Mouse (Mus musculus) embryo, embryonic 9.5 days (tissue): Measurements from ENCODE around the gene Dnaja2.
A peak's percentile ranks its signal among the peaks of the same experiment; 100 is the strongest.

Experiments
- DNase-seq: peaks from one replicate; pipeline ENCODE4 v3.0.0-alpha.2; 2017; ENCODE audit errors: extremely low spot score

The Dnaja2 gene

GRCm38 (mm10) chr8:85556986-85557600, 1.9 kb upstream of the Dnaja2 start:
- DNase-seq: no peak

DNA sequence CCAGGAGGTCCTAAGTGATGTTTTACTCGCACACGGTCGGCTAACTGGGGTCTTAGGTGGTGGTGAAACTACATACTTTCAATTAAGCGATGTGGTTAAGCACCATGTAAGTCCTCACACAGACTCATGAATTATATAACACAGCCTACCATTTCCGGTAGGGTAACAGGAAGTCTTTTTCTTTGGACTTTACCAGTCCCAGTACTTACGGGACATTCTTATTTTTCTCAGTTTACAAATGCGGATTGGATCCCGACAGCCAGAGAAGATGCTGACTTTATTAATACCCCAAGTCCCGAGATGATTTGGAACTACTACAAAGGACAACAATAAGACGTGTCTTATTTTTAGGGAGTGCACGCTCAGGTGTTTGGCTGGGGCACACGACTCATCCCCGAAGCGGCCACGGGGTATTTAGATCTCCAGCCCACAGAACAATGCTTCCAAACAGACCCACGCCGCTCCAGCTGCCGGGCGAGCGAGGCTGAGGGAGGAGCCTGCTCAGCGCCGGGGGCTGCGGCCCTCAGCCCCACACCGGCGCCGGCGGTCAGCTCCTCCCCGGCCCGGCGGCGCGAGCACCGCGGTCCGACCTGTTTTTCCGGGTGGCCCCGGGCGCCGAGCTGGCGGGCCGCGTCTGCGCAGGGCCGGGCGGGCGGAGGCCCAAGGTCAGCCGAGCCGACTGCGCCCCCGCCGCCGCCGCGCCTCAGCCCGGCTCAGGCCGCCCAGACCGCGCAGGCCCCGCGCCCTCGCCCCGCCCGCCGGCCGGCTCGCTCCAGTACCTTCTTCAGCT, 558 bp downstream of the Dnaja2 start:
- DNase-seq: peak; percentile 25

DNA sequence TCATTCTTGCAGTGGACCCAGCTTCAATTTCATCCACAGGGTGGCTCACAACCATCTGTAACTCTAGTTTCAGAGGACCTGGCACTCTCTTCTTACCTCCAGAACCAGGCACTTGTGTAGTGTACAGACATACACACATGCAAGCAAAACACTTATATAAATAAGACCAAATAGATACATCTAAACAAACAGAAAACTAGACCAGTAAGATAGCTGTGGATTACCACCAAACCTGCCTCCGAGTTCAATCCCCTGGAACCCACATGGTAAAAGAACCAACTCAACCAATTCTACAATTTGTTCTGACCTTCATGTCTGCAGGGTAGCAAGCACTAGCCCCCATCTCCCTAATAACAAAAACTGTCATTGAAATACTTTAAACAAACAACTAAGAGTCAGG, 3.2 kb downstream of the Dnaja2 start:
- no peak for DNase-seq

DNA sequence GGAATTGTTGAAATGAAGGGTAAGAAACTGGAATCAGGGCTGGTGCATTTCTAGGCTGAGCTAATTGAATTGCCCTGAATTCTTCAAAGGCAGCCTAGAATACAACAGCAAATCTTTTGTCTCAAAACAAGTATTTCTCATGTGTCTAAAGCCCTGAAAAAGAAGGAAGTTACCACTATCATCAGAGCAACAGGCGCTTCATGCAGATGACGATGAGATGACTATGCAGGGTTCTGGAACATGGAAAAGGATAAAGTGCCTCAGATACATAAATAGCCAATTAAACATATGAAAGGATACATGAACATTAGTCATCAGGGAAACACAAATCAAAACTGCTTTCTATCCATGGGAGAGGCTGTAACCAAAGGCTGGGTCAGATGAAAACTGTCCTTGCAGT, 18.8 kb downstream of the Dnaja2 start:
- no peak for DNase-seq

GRCm38 (mm10) chr8:85534163-85534562, 21.0 kb downstream of the Dnaja2 start:
- DNase-seq: no peak

DNA sequence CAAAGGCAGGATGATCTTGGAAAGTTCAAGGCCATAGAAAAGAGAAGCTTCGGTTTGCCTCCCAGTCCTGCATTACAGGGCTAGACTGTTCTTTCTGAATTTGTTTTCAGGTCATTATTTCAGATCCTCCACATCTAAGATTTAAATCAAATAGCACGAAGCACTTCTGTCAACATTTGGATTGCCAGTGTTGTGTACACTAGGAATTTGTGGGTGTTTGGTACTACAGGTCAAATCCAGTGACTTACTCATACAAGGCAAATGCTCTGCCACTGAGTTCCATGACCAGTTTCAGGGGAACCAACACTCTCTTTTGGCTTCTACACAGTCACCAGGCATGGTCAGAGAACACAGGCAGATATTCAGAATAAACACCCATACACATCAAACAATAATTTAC, 21.7 kb downstream of the Dnaja2 start:
- no peak for DNase-seq

GRCm38 (mm10) chr8:85532843-85533242, 22.3 kb downstream of the Dnaja2 start:
- no peak for DNase-seq

DNA sequence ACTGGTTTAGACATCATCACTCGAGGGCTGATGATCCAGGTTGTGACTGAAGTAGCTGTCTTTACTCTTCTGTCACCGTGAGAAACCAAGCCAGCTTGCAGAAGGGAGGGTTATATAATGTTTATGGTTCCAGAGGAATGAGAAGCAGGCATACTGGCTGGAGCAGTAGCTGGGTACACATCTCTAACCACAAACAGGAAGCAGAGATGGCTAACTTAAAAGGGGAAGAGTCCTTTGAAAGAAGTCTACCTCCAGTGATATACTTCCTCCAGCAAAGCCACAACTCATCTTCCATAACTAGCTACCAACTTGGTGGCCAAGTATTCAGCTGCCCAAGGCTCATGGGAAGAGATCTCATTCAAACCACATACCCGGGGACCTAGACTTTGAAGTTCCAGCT, 23.7 kb downstream of the Dnaja2 start:
- DNase-seq: no peak

- DNase-seq: no peak
Observed at GRCm38 (mm10) chr8:85530717-85531116, 24.4 kb downstream of the Dnaja2 start.

GRCm38 (mm10) chr8:85528959-85529358, 26.2 kb downstream of the Dnaja2 start:
- no peak for DNase-seq

DNA sequence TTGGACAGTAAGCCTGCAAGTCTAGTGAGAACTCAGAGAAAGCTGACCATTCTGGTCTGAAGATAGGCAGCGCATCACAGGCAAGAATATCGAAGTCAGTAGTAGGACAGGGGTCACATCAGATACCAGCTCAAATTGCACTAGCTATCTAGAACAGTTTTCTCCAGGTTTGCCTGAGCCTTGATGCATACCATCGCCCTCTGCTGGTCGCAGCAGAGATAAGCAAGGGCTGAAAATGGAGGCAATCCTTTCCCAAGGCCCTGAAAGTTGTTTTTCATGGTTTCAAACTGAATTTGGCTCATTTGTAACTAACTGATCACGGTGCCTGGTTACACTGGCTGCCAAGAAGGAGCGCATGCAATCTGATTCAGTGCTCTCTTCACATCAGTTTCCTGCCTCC, 29.0 kb downstream of the Dnaja2 start:
- DNase-seq: peak; percentile 43

DNA sequence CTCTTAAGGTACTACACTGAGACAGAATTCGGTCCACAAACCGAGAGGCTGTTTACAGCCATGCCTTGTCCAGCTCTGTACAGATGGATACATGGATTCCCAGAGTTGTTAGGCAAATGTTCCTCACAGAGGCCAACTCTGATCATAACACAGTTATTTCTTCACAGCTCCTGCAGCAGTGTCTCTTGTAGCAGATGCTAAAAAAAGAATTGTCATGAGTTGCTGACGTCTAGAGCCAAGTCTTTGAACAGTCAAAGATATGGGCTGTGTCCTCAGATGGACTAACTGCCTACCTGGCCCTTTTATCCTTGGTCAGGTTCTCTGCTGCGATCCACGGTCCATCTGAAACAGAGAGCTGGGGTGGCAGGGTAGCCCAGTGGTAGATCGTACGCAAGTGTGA, 31.1 kb downstream of the Dnaja2 start:
- no peak for DNase-seq

- no peak for DNase-seq
Observed at GRCm38 (mm10) chr8:85521332-85521731, 33.8 kb downstream of the Dnaja2 start.

DNA sequence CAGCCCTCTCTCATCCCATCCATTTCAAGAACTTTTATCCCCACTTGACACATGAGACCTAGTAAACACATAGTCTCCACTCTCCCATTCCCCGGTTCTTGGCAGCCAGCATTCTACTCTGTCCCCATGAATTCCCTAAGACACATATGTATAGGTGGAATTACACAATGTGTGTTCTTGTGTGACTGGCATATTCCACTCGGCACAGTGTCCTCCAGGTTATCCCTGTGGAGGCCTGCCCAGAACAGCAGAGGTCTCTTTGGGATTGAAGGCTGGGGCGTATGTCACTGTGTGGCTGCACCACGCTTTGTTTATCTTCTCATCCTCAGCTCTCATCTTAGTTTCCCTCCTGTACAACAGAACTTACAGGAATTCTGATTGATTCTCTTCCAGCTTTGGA, 34.6 kb downstream of the Dnaja2 start:
- no peak for DNase-seq

GRCm38 (mm10) chr8:85517956-85518355, 37.2 kb downstream of the Dnaja2 start:
- no peak for DNase-seq

GRCm38 (mm10) chr8:85517336-85517735, 37.8 kb downstream of the Dnaja2 start:
- no peak for DNase-seq

GRCm38 (mm10) chr8:85515391-85515790, 39.8 kb downstream of the Dnaja2 start:
- no peak for DNase-seq

GRCm38 (mm10) chr8:85513283-85513682, 41.9 kb downstream of the Dnaja2 start:
- no peak for DNase-seq

- DNase-seq: no peak
Observed at GRCm38 (mm10) chr8:85512234-85512633, 42.9 kb downstream of the Dnaja2 start.

- DNase-seq: no peak
Observed at GRCm38 (mm10) chr8:85508661-85509060, 46.5 kb downstream of the Dnaja2 start.

DNA sequence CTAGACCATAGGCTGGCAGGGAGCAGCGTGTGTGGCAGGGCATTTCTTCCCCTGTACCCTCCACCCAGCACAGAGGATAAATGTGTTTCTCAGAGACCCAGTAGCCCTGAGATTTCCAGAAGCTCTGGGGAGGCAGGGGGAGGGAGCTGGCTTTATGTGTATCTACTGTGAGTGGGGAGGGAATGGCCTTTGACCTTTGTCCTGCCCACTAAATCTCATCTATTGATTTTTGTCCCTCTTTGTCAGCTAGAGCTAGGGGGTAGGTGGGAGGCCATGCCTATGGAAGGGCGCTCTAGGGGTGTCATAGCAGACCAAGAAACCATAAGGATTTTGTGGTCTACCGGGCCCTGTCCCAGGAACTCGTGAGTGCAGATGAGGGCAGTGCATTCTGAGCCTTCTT, 48.5 kb downstream of the Dnaja2 start:
- DNase-seq: no peak

DNA sequence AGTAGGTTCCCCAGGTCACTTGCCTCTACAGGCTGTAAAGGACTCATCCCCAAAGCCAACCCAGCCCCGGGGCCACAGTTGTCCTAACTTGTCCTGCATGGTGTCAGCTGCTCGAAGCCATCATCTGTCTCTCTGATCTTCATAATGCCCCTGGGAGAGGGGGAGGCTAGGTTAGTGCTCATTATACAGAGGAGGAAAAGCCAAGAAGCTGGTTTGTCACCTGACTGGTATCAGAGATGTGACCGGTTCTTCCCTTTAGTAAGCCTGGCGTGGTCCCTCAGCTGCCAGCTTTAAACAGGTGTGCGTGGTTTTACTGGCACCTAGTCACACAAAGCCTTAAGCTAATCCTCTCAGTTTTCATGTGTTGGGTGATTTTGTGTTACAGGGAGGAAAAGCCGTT, 50.4 kb downstream of the Dnaja2 start:
- DNase-seq: no peak

GRCm38 (mm10) chr8:85503065-85503464, 52.1 kb downstream of the Dnaja2 start:
- no peak for DNase-seq

DNA sequence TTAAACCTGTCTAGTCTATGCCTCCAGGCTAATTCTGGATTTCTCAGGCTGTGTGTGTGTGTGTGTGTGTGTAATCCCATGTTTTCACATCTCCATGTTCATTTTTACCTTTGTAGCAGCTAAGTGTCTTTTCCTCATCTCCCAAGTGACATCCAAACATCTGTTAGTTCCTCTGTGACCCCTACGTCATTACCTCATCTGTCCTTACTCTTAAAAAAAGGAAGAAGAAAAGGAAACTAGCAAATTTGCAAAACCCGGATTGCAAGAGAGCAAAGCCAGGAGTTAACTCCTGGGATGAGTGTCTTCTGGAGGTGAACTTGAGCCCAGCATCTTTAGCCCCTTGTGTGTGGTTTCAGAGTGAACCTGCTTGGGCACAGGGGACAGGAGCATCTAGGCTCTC, 52.8 kb downstream of the Dnaja2 start:
- no peak for DNase-seq
